Mouse (Mus musculus): ENCODE measurements around the gene Gm15293.
"Not testable (repeated sequence)": the region's sequence is repeated elsewhere in the genome, so short reads cannot be mapped to it uniquely, and the experiment has no call there.

Gm15293 gene
- long read RNA-seq, experiment 1 = 0 reads
- long read RNA-seq, experiment 2 = 0 reads

DNA sequence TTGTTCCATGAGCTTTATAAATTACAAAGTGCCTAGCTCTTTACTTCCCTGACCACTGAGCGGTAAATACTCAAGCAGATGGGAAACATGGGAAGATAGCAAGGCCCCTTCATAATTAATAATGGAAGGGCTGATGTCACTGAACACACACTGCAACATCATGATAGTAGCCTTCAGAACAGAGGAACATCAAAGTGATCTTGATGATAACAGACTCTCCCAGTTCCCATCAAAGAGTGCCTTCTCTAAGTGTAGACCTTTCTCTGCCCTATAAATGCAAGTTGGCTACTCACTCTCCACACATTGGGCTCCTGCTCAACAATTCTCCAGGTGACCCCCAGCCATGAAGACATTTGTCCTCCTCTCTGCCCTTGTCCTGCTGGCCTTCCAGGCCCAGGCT is at the start of gene Gm15293:
TSS of gene Gm15293 (plus strand) at position 301 of the 400 bp plus-strand sequence.
- intact Hi-C loops (cut with DNase I) = not testable (repeated sequence)

GRCm38 (mm10) chr8:21161977-21162376 is 39.4 kb upstream of the Gm15293 start, which contains the start of gene Defa22:
Defa22 (plus strand) TSS chr8:21162277.
- intact Hi-C loops (cut with DNase I) = not testable (repeated sequence)

GRCm38 (mm10) chr8:21191314-21191713 is 10.0 kb upstream of the Gm15293 start, which contains the start of gene Defa31:
Defa31 (plus strand) TSS chr8:21191614.
- intact Hi-C loops (cut with DNase I) = not testable (repeated sequence)

All from adrenal gland (tissue).